Mouse (Mus musculus): ENCODE data around the gene Ercc2. TPM values are rescaled to one million over a fixed set of nuclear protein-coding genes. Genes with fewer than 3 reads are reported as not detected.

The Ercc2 gene
- total RNA-seq, 2 experiments from 2014 or later = 8.5 to 9.8 TPM

DNA sequence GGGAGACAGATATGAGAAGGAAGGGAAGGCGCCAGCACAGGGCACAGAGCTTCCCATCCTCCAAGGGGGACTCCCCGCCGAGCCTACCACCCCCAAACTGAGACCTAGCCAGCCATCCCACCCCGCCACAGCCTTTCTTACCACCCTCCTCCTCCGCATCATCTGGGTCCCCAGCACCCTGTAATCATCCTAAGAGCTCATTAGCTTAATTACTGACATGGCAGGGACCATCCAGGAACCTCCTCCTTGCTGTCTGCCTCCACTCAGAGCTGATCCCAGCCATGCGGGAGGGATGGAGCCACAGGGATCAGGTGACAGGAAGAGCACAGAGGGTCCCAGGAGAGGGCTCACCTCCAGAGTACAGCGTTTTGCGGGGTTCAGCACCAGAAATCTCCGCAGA is 55.2 kb downstream of the Ercc2 start:
- intact Hi-C loops (cut with DNase I) = no loop called here
- no peak for DNase-seq

DNA sequence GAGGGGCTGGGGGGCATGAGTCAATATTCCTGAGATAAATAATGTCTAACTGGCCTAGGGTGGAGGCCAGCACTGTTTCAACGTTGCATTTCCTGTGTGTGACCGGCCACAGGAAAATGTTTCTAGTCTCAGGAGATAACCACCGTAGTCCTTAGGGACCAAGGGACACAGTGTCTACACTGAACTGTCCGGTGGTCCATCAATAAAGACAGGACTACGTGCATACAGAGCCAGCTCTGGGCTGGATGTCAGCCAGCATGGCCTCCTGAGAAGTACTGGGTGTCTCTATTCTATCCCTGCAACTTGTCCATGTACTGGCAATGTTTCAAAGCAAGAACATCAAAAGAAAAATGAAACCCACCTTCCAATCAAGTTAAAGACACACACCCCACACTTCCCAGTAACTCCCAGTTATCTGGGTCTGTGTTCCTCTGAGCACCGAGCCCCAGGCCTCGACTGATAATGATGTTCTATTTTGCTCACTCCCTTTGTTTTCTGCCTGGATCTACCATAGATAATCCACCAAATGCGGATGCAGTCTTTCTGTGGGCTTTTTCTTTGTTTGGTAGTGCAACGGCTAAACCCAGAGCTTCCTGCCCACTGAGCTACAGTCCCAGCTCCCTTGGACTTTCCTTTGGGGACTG is 59.8 kb downstream of the Ercc2 start:
- intact Hi-C loops (cut with DNase I) = loop anchor here (5.0 kb wide), 1 partner anchor 76 kb away; the partner anchor contains the start of gene Nkpd1
- no peak for DNase-seq

GRCm38 (mm10) chr7:19443344-19443743 is 61.5 kb downstream of the Ercc2 start:
- intact Hi-C loops (cut with DNase I) = loop anchor here (5.0 kb wide), 1 partner anchor 74 kb away; the partner anchor contains the start of gene Nkpd1
- DNase-seq = peak; percentile 76 to 77

DNA sequence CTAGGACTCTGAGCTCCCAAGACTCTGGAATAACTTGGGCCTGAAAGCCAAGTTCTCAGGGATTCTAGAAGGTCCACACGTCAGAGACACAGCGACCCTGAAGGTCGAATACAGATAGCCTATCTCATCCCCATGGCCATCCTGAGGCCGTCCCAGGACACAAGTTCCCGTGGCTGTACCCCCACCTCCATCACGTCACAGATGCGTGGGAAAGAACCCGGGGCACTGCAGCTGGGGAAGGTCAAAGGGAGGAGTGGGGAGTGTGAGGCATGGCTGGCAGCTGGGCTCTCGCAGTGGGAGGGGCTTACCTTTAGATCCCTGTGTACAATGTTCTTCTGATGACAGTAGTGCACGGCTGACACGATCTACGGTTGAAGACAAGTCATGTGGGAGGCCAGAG is 63.0 kb downstream of the Ercc2 start:
- no peak for DNase-seq
- intact Hi-C loops (cut with DNase I) = loop anchor here (5.0 kb wide), 1 partner anchor 72 kb away; the partner anchor contains the start of gene Nkpd1

Small RNA genes lying within 50 kb of the gene (microRNA-seq; reads per million reads assigned to microRNA genes)
- gene Mir343 = 0 reads per million in 2 experiments

Other genes with a start within 250 kb of the Ercc2 start
- 1 to 10 TPM; 1.5 to 2.0 TPM for gene Qpctl, start 232.7 kb upstream of the Ercc2 start, total RNA-seq (2021)
- 10 to 100 TPM; 47.3 to 49.9 TPM for gene Snrpd2, start 232.3 kb upstream of the Ercc2 start, total RNA-seq (2021)
- gene Gipr, start 215.9 kb upstream of the Ercc2 start, total RNA-seq (2021) = not detected
- gene Eml2, start 205.6 kb upstream of the Ercc2 start, total RNA-seq (2021) = 1 to 10 TPM; 9.6 to 10.0 TPM
- gene Gpr4, start 169.5 kb upstream of the Ercc2 start, total RNA-seq (2021) = 1 to 10 TPM; 2.2 to 2.6 TPM
- 10 to 100 TPM; 36.9 to 39.9 TPM for gene Opa3, start 153.7 kb upstream of the Ercc2 start, total RNA-seq (2021)
- 10 to 100 TPM; 15.9 to 20.6 TPM for gene Vasp, start 110.2 kb upstream of the Ercc2 start, total RNA-seq (2021)
- gene Ppm1n, start 101.9 kb upstream of the Ercc2 start, total RNA-seq (2021) = under 1 TPM in 1 of 2 experiments, not detected in 1; 0.35 TPM
- gene Rtn2, start 99.4 kb upstream of the Ercc2 start, total RNA-seq (2021) = 1,000 to 10,000 TPM in 1 of 2 experiments, 100 to 1,000 TPM in 1; 974 to 1,054 TPM
- under 1 TPM; 0.15 to 0.31 TPM for gene Fosb, start 72.0 kb upstream of the Ercc2 start, total RNA-seq (2021)
- 10 to 100 TPM; 24.5 to 29.0 TPM for gene Ercc1, start 37.2 kb upstream of the Ercc2 start, total RNA-seq (2021)
- 10 to 100 TPM in 1 of 2 experiments, 1 to 10 TPM in 1; 9.3 to 10.2 TPM for gene Cd3eap, start 22.5 kb upstream of the Ercc2 start, total RNA-seq (2021)
- gene Ppp1r13l, start 22.3 kb upstream of the Ercc2 start, total RNA-seq (2021) = 1 to 10 TPM; 2.4 to 2.6 TPM
- under 1 TPM; 0.25 to 0.38 TPM for gene Klc3, start 22.1 kb downstream of the Ercc2 start, total RNA-seq (2021)
- over 10,000 TPM; 41,999 to 48,159 TPM for gene Ckm, start 22.8 kb downstream of the Ercc2 start, total RNA-seq (2021)
- gene Mark4, start 76.8 kb downstream of the Ercc2 start, total RNA-seq (2021) = 10 to 100 TPM; 14.9 to 15.5 TPM
- gene Exoc3l2, start 81.3 kb downstream of the Ercc2 start, total RNA-seq (2021) = under 1 TPM; 0.51 to 0.72 TPM
- 1 to 10 TPM; 1.5 to 1.7 TPM for gene Bloc1s3, start 126.4 kb downstream of the Ercc2 start, total RNA-seq (2021)
- 1 to 10 TPM; 6.4 to 8.8 TPM for gene Trappc6a, start 126.4 kb downstream of the Ercc2 start, total RNA-seq (2021)
- gene Nkpd1, start 135.8 kb downstream of the Ercc2 start, total RNA-seq (2021) = not detected
- 10 to 100 TPM; 34.8 to 41.4 TPM for gene Ppp1r37, start 181.1 kb downstream of the Ercc2 start, total RNA-seq (2021)
- under 1 TPM; 0.23 to 0.44 TPM for gene Zfp296, start 195.3 kb downstream of the Ercc2 start, total RNA-seq (2021)
- 10 to 100 TPM; 59.1 to 65.1 TPM for gene Gemin7, start 195.6 kb downstream of the Ercc2 start, total RNA-seq (2021)
- 10 to 100 TPM; 10.9 to 12.0 TPM for gene Clasrp, start 222.5 kb downstream of the Ercc2 start, total RNA-seq (2021)
- gene Relb, start 247.4 kb downstream of the Ercc2 start, total RNA-seq (2021) = 1 to 10 TPM; 5.1 to 6.0 TPM

All from gastrocnemius, postnatal 36 days (tissue).